Mouse (Mus musculus) left cerebral cortex, adult 2 months (tissue): ENCODE measurements around the gene Il5. TPM values are rescaled to one million over a fixed set of nuclear protein-coding genes. Genes with fewer than 3 reads are reported as not detected.

Experiments
- DNase-seq, 2 experiments: peaks; one replicate each; pipeline ENCODE4 v3.0.0; 2021 to 2022; ENCODE audit warnings: low spot score in 2 of 2, mixed read lengths in 1 of 2; ENCODE audit errors: extremely low spot score in 1 of 2
- H3K27ac ChIP-seq: fragments of 200-600 bp; 2 replicates; pipeline ENCODE4 v1.8.1; 2022
- H3K4me3 ChIP-seq: fragments of 200-600 bp; 2 replicates; pipeline ENCODE4 v1.8.1; 2022
- CTCF ChIP-seq: fragments of 200-600 bp; IDR thresholded peaks from 2 replicates; pipeline ENCODE4 v1.8.1; 2022; ENCODE audit warnings: antibody characterized with exemption, mild to moderate bottlenecking, moderate library complexity
- intact Hi-C: fragments of 180-260 bp; cut with DNase I; formaldehyde crosslinking; loops from one replicate; pipeline ENCODE4 v1.15.1; 2025
- microRNA-seq, 2 experiments: library from miRNA; unstranded; fragments of <30 nt; microRNA quantifications; one replicate each; pipeline ENCODE4 v1.2.0; 2021
- total RNA-seq, 2 experiments: library from RNA; stranded (reverse); gene quantifications; 2 replicates each; pipeline ENCODE4 v1.2.3; 2021

The Il5 gene
- total RNA-seq, 2 experiments from 2014 or later: not detected

DNA sequence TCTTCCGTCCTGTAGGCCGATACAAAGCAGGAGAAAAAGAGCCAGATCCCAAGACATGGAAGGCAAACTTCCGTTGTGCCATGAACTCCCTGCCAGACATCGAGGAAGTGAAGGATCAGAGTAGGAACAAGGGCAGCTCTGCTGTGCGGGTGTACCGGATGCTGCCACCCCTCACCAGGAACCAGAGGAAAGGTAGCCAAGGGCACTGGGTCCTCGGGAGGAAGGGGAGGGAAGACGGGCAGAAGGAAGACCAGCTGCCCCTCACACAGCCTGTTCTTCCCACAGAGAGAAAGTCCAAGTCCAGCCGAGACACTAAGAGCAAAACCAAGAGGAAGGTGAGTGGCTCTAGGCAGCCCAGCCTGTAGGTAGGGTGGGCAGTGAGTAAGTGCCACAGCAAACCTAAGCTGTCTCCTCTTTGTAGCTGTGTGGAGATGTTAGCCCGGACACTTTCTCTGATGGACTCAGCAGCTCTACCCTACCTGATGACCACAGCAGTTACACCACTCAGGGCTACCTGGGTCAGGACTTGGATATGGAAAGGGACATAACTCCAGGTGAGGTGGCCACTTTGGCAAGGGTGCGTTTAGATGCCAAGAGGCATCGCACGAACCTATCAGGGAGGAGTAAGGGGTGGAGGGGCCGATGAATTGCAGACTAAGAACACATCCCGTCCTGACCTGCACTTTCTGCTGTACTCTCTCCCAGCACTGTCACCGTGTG, 53.2 kb downstream of the Il5 start:
- no peak overlapping the region for H3K4me3 ChIP-seq
- no peak for DNase-seq
- intact Hi-C loops: no loop called here
- no peak overlapping the region for H3K27ac ChIP-seq
- no peak for TF ChIP-seq CTCF

Small RNA genes within 50 kb of the gene (microRNA-seq; reads per million reads assigned to microRNA genes)
- gene Mir7671: 0 reads per million in 2 experiments

Other genes with a start within 250 kb of the Il5 start
- gene Gm9945, start 240.6 kb upstream of the Il5 start, total RNA-seq: 1 to 10 TPM; 1.8 to 2.2 TPM
- 10 to 100 TPM; 68.8 to 83.8 TPM for gene Sowaha, start 240.5 kb upstream of the Il5 start, total RNA-seq
- gene Sept8, start 201.5 kb upstream of the Il5 start, total RNA-seq: 100 to 1,000 TPM; 304 to 314 TPM
- 100 to 1,000 TPM; 127 to 131 TPM for gene Kif3a, start 153.4 kb upstream of the Il5 start, total RNA-seq
- gene Il4, start 102.1 kb upstream of the Il5 start, total RNA-seq: not detected
- not detected for gene Il13, start 86.1 kb upstream of the Il5 start, total RNA-seq
- 10 to 100 TPM; 10.9 to 12.0 TPM for gene Rad50, start 13.5 kb upstream of the Il5 start, total RNA-seq
- 1 to 10 TPM; 6.6 to 8.2 TPM for gene Irf1, start 49.2 kb downstream of the Il5 start, total RNA-seq
- 1 to 10 TPM in 1 of 2 experiments, under 1 TPM in 1; 0.52 to 1.1 TPM for gene Gm17334, start 52.4 kb downstream of the Il5 start, total RNA-seq
- 1 to 10 TPM; 3.0 to 5.9 TPM for gene Gm12216, start 138.5 kb downstream of the Il5 start, total RNA-seq
- gene Slc22a5, start 170.9 kb downstream of the Il5 start, total RNA-seq: 10 to 100 TPM in 1 of 2 experiments, 1 to 10 TPM in 1; 9.5 to 10.5 TPM